Mouse (Mus musculus) embryonic facial prominence, embryonic 11.5 days (tissue): ENCODE measurements around the gene Hoxb4. TPM values are rescaled to one million over a fixed set of nuclear protein-coding genes. Genes with fewer than 3 reads are reported as not detected.

Source experiments
- ATAC-seq: fragments of 200-750 bp; cut with Nextera tagmentation; replicated peaks from 2 replicates; pipeline ENCODE4 v1.8.0; 2017; ENCODE audit warnings: low read depth; ENCODE audit not compliant: insufficient number of reproducible peaks, low FRiP score, low TSS enrichment
- DNase-seq: peaks from one replicate; pipeline ENCODE4 v3.0.0-alpha.2; 2015; ENCODE audit warnings: low spot score
- H3K27ac ChIP-seq: fragments of 300-500 bp; sonication (generic); replicated peaks from 2 replicates; pipeline ENCODE4 v1.5.1; 2014; ENCODE audit warnings: mild to moderate bottlenecking, low read depth, low read length, control low read depth
- H3K27me3 ChIP-seq: fragments of 300-500 bp; sonication (generic); 2 replicates; pipeline ENCODE4 v1.6.1; 2014; ENCODE audit warnings: mild to moderate bottlenecking, low read length, moderate library complexity, mixed read lengths; ENCODE audit not compliant: control insufficient read depth, insufficient read depth
- H3K36me3 ChIP-seq: fragments of 300-500 bp; sonication (generic); replicated peaks from 2 replicates; pipeline ENCODE4 v1.6.1; 2014; ENCODE audit warnings: low read depth, mild to moderate bottlenecking, low read length, moderate library complexity, mixed read lengths; ENCODE audit not compliant: control insufficient read depth, insufficient read depth
- H3K4me1 ChIP-seq: fragments of 300-500 bp; sonication (generic); 2 replicates; pipeline ENCODE4 v1.6.1; 2014; ENCODE audit warnings: low read length, mixed read lengths; ENCODE audit not compliant: control insufficient read depth, insufficient read depth
- H3K4me2 ChIP-seq: fragments of 300-500 bp; sonication (generic); 2 replicates; pipeline ENCODE4 v1.6.1; 2014; ENCODE audit warnings: low read depth, mild to moderate bottlenecking, control low read depth, low read length, moderate library complexity
- H3K4me3 ChIP-seq: fragments of 300-500 bp; sonication (generic); 2 replicates; pipeline ENCODE4 v1.5.1; 2014; ENCODE audit warnings: low read depth, low read length, control low read depth
- H3K9ac ChIP-seq: fragments of 300-500 bp; sonication (generic); replicated peaks from 2 replicates; pipeline ENCODE4 v1.6.1; 2014; ENCODE audit warnings: mild to moderate bottlenecking, control low read depth, low read length
- H3K9me3 ChIP-seq: fragments of 300-500 bp; sonication (generic); replicated peaks from 2 replicates; pipeline ENCODE4 v1.6.1; 2016; ENCODE audit warnings: mild to moderate bottlenecking, low read length, inconsistent platforms, mixed read lengths; ENCODE audit not compliant: control insufficient read depth
- WGBS: fragments of 180-500 bp; shearing (Covaris S2); extraction: QIAGEN DNeasy Blood & Tissue Kit; methylation state at CpG from one replicate; pipeline ENCODE4 v1.1.7; 2014; 5-methylcytosine and 5-hydroxymethylcytosine counted together
- polyA plus RNA-seq: library from polyadenylated mRNA; unstranded; fragments of >200 nt; fragmentation: Nextera tagmentation; extraction: Ambion mirVana; gene quantifications from 2 replicates; pipeline ENCODE4 v1.2.1, GENCODE M21; 2014

Hoxb4 gene
- polyA plus RNA-seq, 1 experiment from 2014 or later = 0.24 TPM

- Histone ChIP-seq H3K9me3 (no peaks in the 10 kb centered on the region), H3K4me2 (no peak overlapping the region), H3K9ac (no peak overlapping the region), H3K4me3 (no peak overlapping the region), H3K36me3 (no peaks in the 10 kb centered on the region; the same call in 1 of the 2 replicates), H3K27me3 (peaks cover 96% of the 10 kb centered on the region), H3K27ac (no peak overlapping the region), H3K4me1 (no peaks in the 10 kb centered on the region)
- WGBS = 1% methylated on average over 35 of the region's 35 CpGs
- no peak for DNase-seq
- no peak for ATAC-seq
Measured at GRCm38 (mm10) chr11:96277151-96278044, 40.7 kb upstream of the Hoxb4 start.

GRCm38 (mm10) chr11:96278324-96278723 lies 39.7 kb upstream of the Hoxb4 start:
- DNase-seq (no peak), ATAC-seq (no peak)
- Histone ChIP-seq H3K9me3 (no peaks in the 10 kb centered on the region), H3K4me2 (no peak overlapping the region), H3K27ac (no peak overlapping the region), H3K4me3 (no peak overlapping the region), H3K27me3 (peaks cover 94% of the 10 kb centered on the region), H3K9ac (no peak overlapping the region), H3K4me1 (no peaks in the 10 kb centered on the region), H3K36me3 (no peaks in the 10 kb centered on the region; the same call in 1 of the 2 replicates)
- 20% methylated on average over 12 of the region's 14 CpGs for WGBS

GRCm38 (mm10) chr11:96278773-96279172 lies 39.3 kb upstream of the Hoxb4 start:
- Histone ChIP-seq H3K36me3 (no peaks in the 10 kb centered on the region; the same call in 1 of the 2 replicates), H3K4me1 (no peaks in the 10 kb centered on the region), H3K27ac (no peak overlapping the region), H3K9ac (no peak overlapping the region), H3K4me3 (no peak overlapping the region), H3K27me3 (peaks cover 93% of the 10 kb centered on the region), H3K9me3 (no peaks in the 10 kb centered on the region), H3K4me2 (no peak overlapping the region)
- DNase-seq (peak; percentile 91), ATAC-seq (no peak)
- WGBS = under 1% methylated on average over 9 of the region's 9 CpGs

DNA sequence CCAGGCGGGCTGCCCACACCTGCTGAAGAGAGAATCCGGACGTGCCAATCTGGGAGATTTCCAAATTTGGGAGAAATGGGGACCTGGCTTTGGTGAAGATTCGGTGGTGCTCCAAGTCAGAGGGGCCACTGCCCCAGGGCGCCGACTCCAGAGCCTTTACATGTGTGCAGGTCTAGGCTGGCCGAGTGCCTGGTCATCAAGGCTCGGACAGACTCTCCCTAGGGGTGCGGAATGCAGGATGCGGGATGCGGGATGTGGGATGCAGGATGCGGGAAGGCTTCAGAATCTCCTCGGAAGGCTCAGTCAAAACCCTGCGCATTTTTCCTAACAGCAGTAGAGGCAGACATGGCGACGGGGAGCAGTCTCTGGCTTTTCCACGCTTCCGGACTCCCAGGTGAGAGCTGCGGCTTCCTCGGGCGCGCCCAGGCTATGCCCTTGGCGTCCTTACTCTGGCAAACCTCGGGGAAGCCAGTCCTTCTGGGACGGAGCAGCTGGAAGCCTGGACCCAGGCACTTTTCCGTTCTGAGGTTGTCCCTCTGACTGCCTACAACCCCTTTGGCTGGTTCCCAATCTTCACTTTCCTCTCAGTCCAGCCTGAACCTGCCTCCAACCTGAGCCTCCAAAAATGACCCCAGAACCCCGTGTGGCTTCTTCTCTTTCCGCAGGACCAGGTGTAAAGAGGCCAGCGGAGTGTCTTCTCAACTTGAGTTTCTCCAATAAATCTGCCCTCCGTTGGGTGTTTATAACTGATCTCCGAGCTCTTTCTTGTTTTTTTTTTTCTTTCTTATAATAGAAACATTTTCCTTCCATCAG lies 38.4 kb upstream of the Hoxb4 start:
- no peaks in the 10 kb centered on the region for H3K9me3 ChIP-seq
- 2% methylated on average over 31 of the region's 31 CpGs for WGBS
- no peak overlapping the region for H3K9ac ChIP-seq
- ATAC-seq (no peak), DNase-seq (no peak)
- no peak overlapping the region for H3K4me3 ChIP-seq
- H3K27me3 ChIP-seq = peaks cover 91% of the 10 kb centered on the region
- H3K4me1 ChIP-seq = no peaks in the 10 kb centered on the region
- no peak overlapping the region for H3K27ac ChIP-seq
- H3K4me2 ChIP-seq = no peak overlapping the region
- no peaks in the 10 kb centered on the region; the same call in 1 of the 2 replicates for H3K36me3 ChIP-seq

DNA sequence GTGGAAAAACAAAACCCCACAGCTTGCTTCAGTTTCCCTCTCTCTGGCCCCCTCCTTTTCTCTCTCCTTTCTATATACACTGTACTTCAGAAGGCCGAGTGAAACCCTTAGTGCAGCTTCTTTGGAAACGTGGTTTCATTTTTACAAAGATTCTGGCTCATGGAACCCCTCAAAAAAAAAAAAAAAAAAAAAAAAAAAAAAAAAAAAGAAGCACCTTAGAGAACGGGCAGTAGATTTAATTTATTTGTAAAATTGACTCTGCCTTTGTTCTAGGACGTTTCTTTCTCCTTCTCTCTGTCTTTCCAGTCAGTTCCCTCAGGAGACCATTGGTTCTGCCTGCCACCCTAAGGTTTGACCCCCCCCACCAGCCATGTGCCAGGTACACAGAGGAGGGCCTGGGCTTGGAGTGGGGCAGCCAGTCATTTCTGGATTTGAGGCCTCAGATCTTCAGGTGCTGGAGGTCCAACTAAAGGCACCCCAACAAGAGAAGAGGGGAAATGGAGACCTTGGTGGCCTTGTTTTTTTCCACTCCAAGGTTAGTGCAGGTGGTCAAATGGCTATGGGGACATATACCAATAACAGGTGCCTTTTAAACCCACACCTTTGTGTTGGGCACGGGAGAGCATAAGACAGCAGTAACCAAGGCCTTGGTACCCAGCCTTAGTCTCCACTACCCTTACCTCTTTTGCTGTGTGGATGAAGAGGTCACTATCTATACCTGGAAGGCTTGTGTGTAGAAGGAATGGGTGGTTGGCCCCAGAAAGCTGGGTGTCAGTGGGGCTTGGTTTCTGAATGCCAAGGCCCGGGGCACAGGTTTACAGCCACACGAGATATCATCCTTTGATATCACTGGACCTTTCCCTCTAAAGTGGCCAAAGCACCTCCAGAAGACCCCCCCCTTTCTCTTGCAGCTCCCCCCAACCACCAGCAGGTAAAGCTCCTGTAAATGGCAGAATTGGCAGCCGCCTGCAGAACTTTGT lies 37.4 kb upstream of the Hoxb4 start:
- Histone ChIP-seq H3K4me3 (no peak overlapping the region), H3K4me2 (no peak overlapping the region), H3K36me3 (no peaks in the 10 kb centered on the region; the same call in 1 of the 2 replicates), H3K27ac (no peak overlapping the region), H3K4me1 (no peaks in the 10 kb centered on the region), H3K27me3 (peaks cover 91% of the 10 kb centered on the region), H3K9me3 (no peaks in the 10 kb centered on the region), H3K9ac (no peak overlapping the region)
- DNase-seq = no peak
- no peak for ATAC-seq
- WGBS = 6% methylated on average over 8 of the region's 8 CpGs

GRCm38 (mm10) chr11:96281396-96281795 lies 36.7 kb upstream of the Hoxb4 start:
- no peak overlapping the region for H3K4me2 ChIP-seq
- H3K9me3 ChIP-seq = no peaks in the 10 kb centered on the region
- DNase-seq (no peak), ATAC-seq (no peak)
- 4% methylated on average over 18 of the region's 18 CpGs for WGBS
- no peak overlapping the region; the same call in 1 of the 2 replicates for H3K9ac ChIP-seq
- no peak overlapping the region for H3K27ac ChIP-seq
- peaks cover 91% of the 10 kb centered on the region for H3K27me3 ChIP-seq
- no peaks in the 10 kb centered on the region for H3K4me1 ChIP-seq
- H3K36me3 ChIP-seq = no peaks in the 10 kb centered on the region; the same call in 1 of the 2 replicates
- no peak overlapping the region for H3K4me3 ChIP-seq

DNA sequence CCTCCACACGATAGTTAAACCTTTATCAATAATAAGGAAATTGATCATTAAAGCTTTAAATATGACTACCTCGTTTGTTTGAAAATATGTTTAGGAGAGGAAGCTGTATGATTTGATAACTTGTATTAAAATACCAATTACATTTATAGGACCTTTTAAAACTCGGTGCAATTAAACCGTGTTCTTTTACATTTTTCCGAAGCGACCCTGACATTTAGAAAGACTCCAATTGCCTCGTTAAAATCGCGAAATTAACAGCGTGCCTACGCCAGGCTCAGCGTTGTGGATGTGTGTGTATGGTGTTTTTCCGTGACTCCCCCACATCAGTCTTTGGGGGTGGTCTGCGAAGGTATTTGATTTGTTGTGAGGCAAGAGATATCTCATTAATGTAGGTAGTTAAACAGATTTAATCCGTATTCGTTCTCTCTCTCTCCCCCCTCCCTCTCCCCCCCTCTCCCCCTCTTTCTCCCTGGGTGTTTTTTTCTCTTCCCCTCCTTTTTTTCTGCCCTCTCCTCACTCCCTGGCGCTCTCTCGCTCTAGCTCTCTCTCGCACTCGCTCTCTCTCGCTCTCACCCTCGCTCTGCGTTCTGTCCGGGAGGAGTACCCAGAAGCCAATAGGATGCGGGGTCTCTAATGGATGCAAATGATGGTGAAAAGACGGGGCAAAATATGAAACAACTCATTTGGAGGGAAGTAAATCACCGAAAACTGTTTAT lies 36.1 kb upstream of the Hoxb4 start, which contains the start of gene Hoxb8:
Gene Hoxb8, plus strand, starts transcription at position 51 of the 716 bp plus-strand sequence.
- Histone ChIP-seq H3K36me3 (no peaks in the 10 kb centered on the region; the same call in 1 of the 2 replicates), H3K27ac (no peak within 1 kb of the TSS), H3K27me3 (peaks cover 91% of the 10 kb centered on the region), H3K4me2 (no peak within 1 kb of the TSS), H3K9me3 (no peaks in the 10 kb centered on the region), H3K4me1 (no peaks in the 10 kb centered on the region), H3K9ac (no peak within 1 kb of the TSS; the same call in 1 of the 2 replicates), H3K4me3 (no peak within 1 kb of the TSS)
- ATAC-seq = no peak
- no peak for DNase-seq
- WGBS = 1% methylated on average over 27 of the region's 27 CpGs
